Mouse (Mus musculus) C2C12 (cell line): ENCODE results near the gene Bms1. TPM values are rescaled to one million over a fixed set of nuclear protein-coding genes. Genes with fewer than 3 reads are reported as not detected.

Experiments
- H3K27me3 ChIP-seq: one replicate; pipeline ENCODE4 v1.6.1; 2011; ENCODE audit not compliant: control insufficient read depth, insufficient read depth, insufficient read length
- H3K36me3 ChIP-seq: one replicate; pipeline ENCODE4 v1.6.1; 2011; ENCODE audit not compliant: control insufficient read depth, insufficient read depth
- H3K4me3 ChIP-seq: one replicate; pipeline ENCODE4 v1.5.1; 2011; ENCODE audit warnings: mild to moderate bottlenecking, control low read depth; ENCODE audit not compliant: poor library complexity, insufficient read depth, severe bottlenecking
- H3K79me2 ChIP-seq: one replicate; pipeline ENCODE4 v1.6.1; 2011; ENCODE audit not compliant: control insufficient read depth, insufficient read depth
- H3K79me3 ChIP-seq: one replicate; pipeline ENCODE4 v1.6.1; 2011; ENCODE audit warnings: low read depth, control low read depth
- H3ac ChIP-seq: one replicate; pipeline ENCODE3; 2011; ENCODE audit warnings: low read depth; ENCODE audit not compliant: control insufficient read depth, insufficient read length
- CEBPB ChIP-seq: IDR thresholded peaks from one replicate; pipeline ENCODE4 v1.6.1; 2011; ENCODE audit warnings: low read depth, mild to moderate bottlenecking, control low read depth, moderate library complexity
- CTCF ChIP-seq: IDR thresholded peaks from one replicate; pipeline ENCODE4 v1.5.1; 2011; ENCODE audit not compliant: control insufficient read depth, insufficient read depth, insufficient read length
- FOSL1 ChIP-seq: IDR thresholded peaks from one replicate; pipeline ENCODE4 v1.8.0; 2011; ENCODE audit warnings: mild to moderate bottlenecking, low read length; ENCODE audit not compliant: poor library complexity, insufficient read depth, severe bottlenecking
- MAX ChIP-seq: IDR thresholded peaks from one replicate; pipeline ENCODE4 v1.6.1; 2011; ENCODE audit warnings: mild to moderate bottlenecking, control low read depth
- MYOD1 ChIP-seq: IDR thresholded peaks from one replicate; pipeline ENCODE4 v1.6.1; 2011; ENCODE audit warnings: low read depth; ENCODE audit not compliant: control insufficient read depth, insufficient read length
- MYOG ChIP-seq: IDR thresholded peaks from one replicate; pipeline ENCODE4 v1.6.1; 2011; ENCODE audit not compliant: control insufficient read depth, insufficient read length; ENCODE audit errors: extremely low read depth
- USF1 ChIP-seq: IDR thresholded peaks from one replicate; pipeline ENCODE4 v1.6.1; 2011; ENCODE audit warnings: low read depth, mild to moderate bottlenecking, control low read depth, moderate library complexity
- polyA plus RNA-seq: library from polyadenylated mRNA; unstranded; fragments of >200 nt; fragmentation: generic; extraction: Trizol; gene quantifications from one replicate; pipeline ENCODE4 v1.2.1, GENCODE M21; 2012; ENCODE audit warnings: missing spikeins

Bms1 gene
- polyA plus RNA-seq, 1 experiment = 20.5 TPM

- Histone ChIP-seq H3ac (no peak overlapping the region), H3K36me3 (peaks cover 70% of the 10 kb centered on the region), H3K79me2 (peaks cover 4% of the 10 kb centered on the region), H3K27me3 (no peaks in the 10 kb centered on the region), H3K4me3 (no peak overlapping the region), H3K79me3 (no peaks in the 10 kb centered on the region)
- TF ChIP-seq CTCF (no peak), MYOD1 (no peak), MYOG (no peak), FOSL1 (no peak), USF1 (no peak), CEBPB (no peak), MAX (no peak)
Observed at GRCm38 (mm10) chr6:118385962-118386361, 33.3 kb downstream of the Bms1 start.

GRCm38 (mm10) chr6:118381234-118381633 is 38.0 kb downstream of the Bms1 start:
- no peaks in the 10 kb centered on the region for H3K27me3 ChIP-seq
- H3K79me2 ChIP-seq = peaks cover 4% of the 10 kb centered on the region
- no peak for TF ChIP-seq USF1
- no peak for TF ChIP-seq FOSL1
- no peak for TF ChIP-seq CTCF
- no peak for TF ChIP-seq MAX
- TF ChIP-seq MYOG = no peak
- no peak for TF ChIP-seq CEBPB
- TF ChIP-seq MYOD1 = no peak
- H3K4me3 ChIP-seq = no peak overlapping the region
- peaks cover 34% of the 10 kb centered on the region for H3K36me3 ChIP-seq
- no peak overlapping the region for H3ac ChIP-seq
- no peaks in the 10 kb centered on the region for H3K79me3 ChIP-seq

- Histone ChIP-seq H3ac (no peak overlapping the region), H3K4me3 (no peak overlapping the region), H3K79me3 (no peaks in the 10 kb centered on the region), H3K79me2 (peaks cover 4% of the 10 kb centered on the region), H3K36me3 (peaks cover 28% of the 10 kb centered on the region), H3K27me3 (no peaks in the 10 kb centered on the region)
- TF ChIP-seq MAX (no peak), USF1 (no peak), MYOD1 (no peak), FOSL1 (no peak), CTCF (no peak), CEBPB (no peak), MYOG (no peak)
Observed at GRCm38 (mm10) chr6:118380630-118381029, 38.6 kb downstream of the Bms1 start.

- peaks cover 24% of the 10 kb centered on the region for H3K36me3 ChIP-seq
- no peak overlapping the region for H3ac ChIP-seq
- peak; percentile 73 for TF ChIP-seq CTCF
- TF ChIP-seq MYOG = no peak
- no peaks in the 10 kb centered on the region for H3K79me3 ChIP-seq
- peaks cover under 1% of the 10 kb centered on the region for H3K27me3 ChIP-seq
- no peak overlapping the region for H3K4me3 ChIP-seq
- no peaks in the 10 kb centered on the region for H3K79me2 ChIP-seq
Observed at GRCm38 (mm10) chr6:118379451-118380167, 39.7 kb downstream of the Bms1 start.

- Histone ChIP-seq H3K27me3 (peaks cover 3% of the 10 kb centered on the region), H3K79me2 (no peaks in the 10 kb centered on the region), H3K36me3 (peaks cover 4% of the 10 kb centered on the region), H3ac (no peak overlapping the region), H3K4me3 (no peak overlapping the region), H3K79me3 (no peaks in the 10 kb centered on the region)
- TF ChIP-seq CTCF (no peak), MAX (no peak), FOSL1 (no peak), MYOG (no peak), CEBPB (no peak), USF1 (no peak), MYOD1 (no peak)
Observed at GRCm38 (mm10) chr6:118377611-118378010, 41.7 kb downstream of the Bms1 start.

- Histone ChIP-seq H3ac (no peak overlapping the region), H3K4me3 (no peak overlapping the region), H3K27me3 (peaks cover 3% of the 10 kb centered on the region), H3K79me2 (no peaks in the 10 kb centered on the region), H3K36me3 (no peaks in the 10 kb centered on the region), H3K79me3 (no peaks in the 10 kb centered on the region)
- no peak for TF ChIP-seq FOSL1
- TF ChIP-seq MAX = no peak
- no peak for TF ChIP-seq MYOD1
- no peak for TF ChIP-seq CEBPB
- no peak for TF ChIP-seq USF1
- no peak for TF ChIP-seq MYOG
- no peak for TF ChIP-seq CTCF
Observed at GRCm38 (mm10) chr6:118376023-118376422, 43.3 kb downstream of the Bms1 start.
